Mouse (Mus musculus) intestine, embryonic 16.5 days (tissue): Measurements from ENCODE around the gene Ppfia4. TPM values are rescaled to one million over a fixed set of nuclear protein-coding genes. Genes with fewer than 3 reads are reported as not detected.

Source experiments
- ATAC-seq: fragments of 200-750 bp; cut with Nextera tagmentation; 2 replicates; pipeline ENCODE4 v1.8.0; 2017; ENCODE audit warnings: moderate TSS enrichment, moderate library complexity
- H3K27ac ChIP-seq: fragments of 300-500 bp; sonication (generic); 2 replicates; pipeline ENCODE4 v1.5.1; 2014; ENCODE audit warnings: mild to moderate bottlenecking, low read length
- H3K27me3 ChIP-seq: fragments of 300-500 bp; sonication (generic); replicated peaks from 2 replicates; pipeline ENCODE4 v1.6.1; 2014; ENCODE audit warnings: low read length, control low read depth, mixed read lengths; ENCODE audit not compliant: control insufficient read depth, insufficient read depth
- H3K36me3 ChIP-seq: fragments of 300-500 bp; sonication (generic); 2 replicates; pipeline ENCODE4 v1.6.1; 2014; ENCODE audit warnings: low read length, control low read depth; ENCODE audit not compliant: control insufficient read depth, insufficient read depth
- H3K4me1 ChIP-seq: fragments of 300-500 bp; sonication (generic); 2 replicates; pipeline ENCODE4 v1.6.1; 2014; ENCODE audit warnings: low read length, control low read depth, mixed read lengths; ENCODE audit not compliant: control insufficient read depth, insufficient read depth
- H3K4me2 ChIP-seq: fragments of 300-500 bp; sonication (generic); 2 replicates; pipeline ENCODE4 v1.6.1; 2014; ENCODE audit warnings: low read depth, low read length, control low read depth
- H3K4me3 ChIP-seq: fragments of 300-500 bp; sonication (generic); 2 replicates; pipeline ENCODE4 v1.5.1; 2014; ENCODE audit warnings: mild to moderate bottlenecking, low read length
- H3K9ac ChIP-seq: fragments of 300-500 bp; sonication (generic); 2 replicates; pipeline ENCODE4 v1.6.1; 2014; ENCODE audit warnings: low read depth, low read length
- H3K9me3 ChIP-seq: fragments of 300-500 bp; sonication (generic); 2 replicates; pipeline ENCODE4 v1.6.1; 2016; ENCODE audit warnings: low read length, control low read depth; ENCODE audit not compliant: control insufficient read depth
- WGBS: fragments of 180-500 bp; shearing (Covaris S2); extraction: QIAGEN DNeasy Blood & Tissue Kit; methylation state at CpG from one replicate; pipeline ENCODE4 v1.1.7; 2014; 5-methylcytosine and 5-hydroxymethylcytosine counted together
- polyA plus RNA-seq: library from polyadenylated mRNA; unstranded; fragments of >200 nt; fragmentation: Nextera tagmentation; extraction: Ambion mirVana; gene quantifications from 2 replicates; pipeline ENCODE4 v1.2.1, GENCODE M21; 2015

Ppfia4 gene
- polyA plus RNA-seq, 1 experiment from 2014 or later, result 4.7 TPM

GRCm38 (mm10) chr1:134360656-134361055 lies 27.9 kb upstream of the Ppfia4 start:
- Histone ChIP-seq H3K4me2 (peak overlapping the region; percentile 58), H3K27me3 (no peaks in the 10 kb centered on the region), H3K9ac (peak overlapping the region; percentile 34; the same call in 1 of the 2 replicates), H3K36me3 (peaks cover 5% of the 10 kb centered on the region), H3K27ac (no peak overlapping the region), H3K4me1 (peaks cover 16% of the 10 kb centered on the region), H3K4me3 (peak overlapping the region; percentile 93), H3K9me3 (no peaks in the 10 kb centered on the region)
- 71% methylated on average over 7 of the region's 7 CpGs for WGBS
- no peak for ATAC-seq

GRCm38 (mm10) chr1:134357461-134357860 lies 24.7 kb upstream of the Ppfia4 start:
- H3K4me1 ChIP-seq, result peaks cover 15% of the 10 kb centered on the region
- 57% methylated on average over 4 of the region's 4 CpGs for WGBS
- H3K4me2 ChIP-seq, result no peak overlapping the region
- no peaks in the 10 kb centered on the region for H3K27me3 ChIP-seq
- no peak overlapping the region for H3K4me3 ChIP-seq
- H3K36me3 ChIP-seq, result peaks cover 16% of the 10 kb centered on the region
- no peak overlapping the region for H3K9ac ChIP-seq
- ATAC-seq, result peak; percentile 55
- H3K27ac ChIP-seq, result peak overlapping the region; percentile 28
- H3K9me3 ChIP-seq, result no peaks in the 10 kb centered on the region

GRCm38 (mm10) chr1:134353326-134353725 lies 20.6 kb upstream of the Ppfia4 start:
- H3K27ac ChIP-seq, result no peak overlapping the region
- no peaks in the 10 kb centered on the region for H3K9me3 ChIP-seq
- peaks cover 4% of the 10 kb centered on the region; the same call in 1 of the 2 replicates for H3K4me1 ChIP-seq
- WGBS, result 93% methylated on average over 2 of the region's 2 CpGs
- no peak overlapping the region for H3K4me2 ChIP-seq
- H3K27me3 ChIP-seq, result no peaks in the 10 kb centered on the region
- H3K36me3 ChIP-seq, result peaks cover 16% of the 10 kb centered on the region
- ATAC-seq, result no peak
- no peak overlapping the region for H3K4me3 ChIP-seq
- H3K9ac ChIP-seq, result no peak overlapping the region

GRCm38 (mm10) chr1:134347791-134348190 lies 15.1 kb upstream of the Ppfia4 start:
- no peaks in the 10 kb centered on the region for H3K27me3 ChIP-seq
- H3K9me3 ChIP-seq, result no peaks in the 10 kb centered on the region
- H3K4me1 ChIP-seq, result peaks cover 4% of the 10 kb centered on the region
- H3K27ac ChIP-seq, result no peak overlapping the region
- H3K9ac ChIP-seq, result no peak overlapping the region
- H3K4me3 ChIP-seq, result no peak overlapping the region
- WGBS, result 84% methylated on average over 9 of the region's 9 CpGs
- no peak for ATAC-seq
- H3K4me2 ChIP-seq, result no peak overlapping the region
- peaks cover 6% of the 10 kb centered on the region for H3K36me3 ChIP-seq

GRCm38 (mm10) chr1:134345075-134345474 lies 12.3 kb upstream of the Ppfia4 start:
- H3K27me3 ChIP-seq, result no peaks in the 10 kb centered on the region
- WGBS, result 77% methylated on average over 4 of the region's 4 CpGs
- H3K4me2 ChIP-seq, result peak overlapping the region; percentile 88
- peaks cover 4% of the 10 kb centered on the region for H3K4me1 ChIP-seq
- no peaks in the 10 kb centered on the region for H3K9me3 ChIP-seq
- peaks cover 4% of the 10 kb centered on the region; the same call in 1 of the 2 replicates for H3K36me3 ChIP-seq
- H3K9ac ChIP-seq, result no peak overlapping the region
- ATAC-seq, result no peak
- H3K27ac ChIP-seq, result no peak overlapping the region
- peak overlapping the region; percentile 58; the same call in 1 of the 2 replicates for H3K4me3 ChIP-seq

- ATAC-seq, result peak; percentile 97
- H3K4me1 ChIP-seq, result peaks cover 4% of the 10 kb centered on the region
- peaks cover 4% of the 10 kb centered on the region; the same call in 1 of the 2 replicates for H3K36me3 ChIP-seq
- H3K27ac ChIP-seq, result no peak overlapping the region
- H3K27me3 ChIP-seq, result no peaks in the 10 kb centered on the region
- H3K4me2 ChIP-seq, result peak overlapping the region; percentile 88
- 2% methylated on average over 54 of the region's 54 CpGs for WGBS
- peak overlapping the region; percentile 58 for H3K4me3 ChIP-seq
- peak overlapping the region; percentile 66 for H3K9ac ChIP-seq
- no peaks in the 10 kb centered on the region for H3K9me3 ChIP-seq
Observed at GRCm38 (mm10) chr1:134344005-134344950, 11.6 kb upstream of the Ppfia4 start.

GRCm38 (mm10) chr1:134343567-134343966 lies 10.8 kb upstream of the Ppfia4 start:
- 10% methylated on average over 2 of the region's 2 CpGs for WGBS
- Histone ChIP-seq H3K36me3 (peaks cover 4% of the 10 kb centered on the region; the same call in 1 of the 2 replicates), H3K27ac (no peak overlapping the region), H3K4me1 (peaks cover 4% of the 10 kb centered on the region), H3K4me3 (peak overlapping the region; percentile 58), H3K27me3 (no peaks in the 10 kb centered on the region), H3K4me2 (peak overlapping the region; percentile 88), H3K9me3 (no peaks in the 10 kb centered on the region), H3K9ac (peak overlapping the region; percentile 66; the same call in 1 of the 2 replicates)
- peak; percentile 9; the same call in 1 of the 2 replicates for ATAC-seq

GRCm38 (mm10) chr1:134342781-134343310 lies 10.1 kb upstream of the Ppfia4 start:
- no peak for ATAC-seq
- Histone ChIP-seq H3K9ac (no peak overlapping the region), H3K9me3 (no peaks in the 10 kb centered on the region), H3K4me2 (no peak overlapping the region), H3K27ac (no peak overlapping the region), H3K4me1 (peaks cover 4% of the 10 kb centered on the region), H3K36me3 (peaks cover 3% of the 10 kb centered on the region; the same call in 1 of the 2 replicates), H3K27me3 (no peaks in the 10 kb centered on the region), H3K4me3 (no peak overlapping the region)
- WGBS, result 71% methylated on average over 8 of the region's 8 CpGs

- no peaks in the 10 kb centered on the region for H3K36me3 ChIP-seq
- ATAC-seq, result no peak
- H3K27me3 ChIP-seq, result no peaks in the 10 kb centered on the region
- no peaks in the 10 kb centered on the region for H3K9me3 ChIP-seq
- H3K27ac ChIP-seq, result no peak overlapping the region
- WGBS, result 62% methylated on average over 2 of the region's 2 CpGs
- no peak overlapping the region for H3K9ac ChIP-seq
- H3K4me3 ChIP-seq, result no peak overlapping the region
- no peak overlapping the region for H3K4me2 ChIP-seq
- H3K4me1 ChIP-seq, result peaks cover 4% of the 10 kb centered on the region
Observed at GRCm38 (mm10) chr1:134342278-134342664, 9.5 kb upstream of the Ppfia4 start.
